Mouse (Mus musculus): Measurements from ENCODE around the gene Acad11. TPM values are rescaled to one million over a fixed set of nuclear protein-coding genes. Genes with fewer than 3 reads are reported as not detected.

Gene Acad11
- polyA plus RNA-seq, 1 experiment: 5.5 TPM

- Histone ChIP-seq H3K4me1 (ENCODE audit: control insufficient read depth, insufficient read depth, insufficient read length) (no peaks in the 10 kb centered on the region), H3K27me3 (ENCODE audit: control insufficient read depth, insufficient read depth, low read length) (no peaks in the 10 kb centered on the region), H3K4me3 (ENCODE audit: extremely low read depth, insufficient read depth, insufficient read length) (no peak overlapping the region), H3K27ac (ENCODE audit: insufficient read depth, low read length) (no peak overlapping the region), H3K36me3 (ENCODE audit: control insufficient read depth, insufficient read depth, low read length) (peaks cover 33% of the 10 kb centered on the region)
- WGBS: 93% methylated on average over 6 of the region's 6 CpGs
- TF ChIP-seq POLR2A (IDR thresholded peaks at IDR 0.05; ENCODE audit: low read depth, low read length) (no peak), CTCF (IDR thresholded peaks at IDR 0.05; ENCODE audit: extremely low read depth, insufficient read depth, insufficient read length, insufficient replicate concordance) (no peak)
- DNase-seq (ENCODE audit: low read depth in 1 of 2, low spot score in 2 of 2): no peak
These were observed 12.1 kb upstream of the Acad11 start for GRCm38 (mm10) chr9:104051028-104051427.

DNA sequence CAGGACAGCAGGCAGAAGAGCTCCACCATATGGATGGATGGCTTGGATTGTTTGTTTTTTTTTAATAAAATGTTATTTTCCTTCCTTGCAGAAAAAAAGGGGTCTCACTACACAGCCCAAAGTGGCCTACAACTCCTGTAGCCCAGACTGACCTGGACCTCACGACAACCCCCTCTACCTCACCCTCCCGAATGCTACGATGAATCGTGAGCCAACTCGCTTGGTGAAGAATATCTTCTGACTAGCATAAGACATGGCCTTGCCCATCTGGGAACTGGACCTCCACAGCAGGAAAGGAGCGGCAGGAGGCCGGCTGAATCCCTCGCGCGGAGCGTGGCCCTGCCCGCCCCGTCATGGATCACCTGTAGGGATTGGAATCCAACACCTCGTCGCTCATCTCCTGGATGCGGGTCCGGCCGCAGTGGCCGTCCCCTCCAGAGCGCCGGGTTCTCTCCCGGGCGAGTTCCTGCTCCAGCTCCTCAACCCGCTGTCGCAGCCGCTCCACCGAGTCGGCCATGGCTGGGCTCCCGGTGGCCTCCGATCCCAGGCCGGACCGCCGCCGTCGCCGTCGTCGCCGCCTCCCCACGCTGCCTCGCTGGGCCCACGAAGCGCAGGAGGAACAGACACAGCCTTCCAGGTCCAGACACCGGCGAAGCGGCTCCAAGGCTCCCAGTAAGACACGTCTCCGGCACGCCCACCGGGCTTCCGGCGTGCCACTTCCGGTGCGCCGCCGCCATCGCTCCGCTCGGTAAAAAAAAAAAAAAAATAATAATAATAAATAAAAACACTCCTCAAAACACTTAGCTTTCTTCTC is 540 bp upstream of the Acad11 start, which contains the start of gene Uba5:
TSS of gene Uba5 (minus strand) at position 705 of the 814 bp plus-strand sequence.
- Histone ChIP-seq H3K4me1 (ENCODE audit: control insufficient read depth, insufficient read depth, insufficient read length) (no peaks in the 10 kb centered on the region), H3K27ac (ENCODE audit: insufficient read depth, low read length) (peak within 1 kb of the TSS; percentile 46), H3K36me3 (ENCODE audit: control insufficient read depth, insufficient read depth, low read length) (peaks cover 5% of the 10 kb centered on the region), H3K27me3 (ENCODE audit: control insufficient read depth, insufficient read depth, low read length) (no peaks in the 10 kb centered on the region), H3K4me3 (ENCODE audit: extremely low read depth, insufficient read depth, insufficient read length) (peak within 1 kb of the TSS; percentile 97)
- peak in 1 of 2 experiments; percentile 54 for DNase-seq (ENCODE audit: low read depth in 1 of 2, low spot score in 2 of 2)
- TF ChIP-seq POLR2A (IDR thresholded peaks at IDR 0.05; ENCODE audit: low read depth, low read length) (peak; percentile 28; the same call in 1 of the 2 replicates), CTCF (IDR thresholded peaks at IDR 0.05; ENCODE audit: extremely low read depth, insufficient read depth, insufficient read length, insufficient replicate concordance) (no peak)
- WGBS: under 1% methylated on average over 56 of the region's 59 CpGs

DNA sequence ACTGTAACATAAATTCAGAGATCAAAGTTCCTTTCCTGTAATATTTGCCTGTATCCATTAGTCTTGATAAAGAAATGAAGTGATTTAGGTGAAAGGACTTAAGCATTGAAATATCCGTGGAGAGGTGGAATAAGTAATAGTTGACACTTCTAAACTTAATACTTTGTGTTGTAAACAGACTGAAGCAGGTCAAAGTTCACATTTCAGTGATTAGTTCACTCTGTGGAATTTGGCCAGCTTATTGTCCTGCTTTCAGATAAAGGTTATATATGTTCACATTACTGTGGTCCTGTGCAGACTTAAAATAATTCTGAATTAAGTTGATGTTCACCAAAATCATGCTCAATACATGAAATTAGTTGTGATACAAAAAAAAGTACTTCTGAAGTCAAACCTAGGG is 1.4 kb downstream of the Acad11 start:
- Histone ChIP-seq H3K27me3 (ENCODE audit: control insufficient read depth, insufficient read depth, low read length) (no peaks in the 10 kb centered on the region), H3K4me3 (ENCODE audit: extremely low read depth, insufficient read depth, insufficient read length) (no peak overlapping the region), H3K27ac (ENCODE audit: insufficient read depth, low read length) (no peak overlapping the region), H3K4me1 (ENCODE audit: control insufficient read depth, insufficient read depth, insufficient read length) (no peaks in the 10 kb centered on the region), H3K36me3 (ENCODE audit: control insufficient read depth, insufficient read depth, low read length) (peaks cover 1% of the 10 kb centered on the region)
- 41% methylated on average over 1 of the region's 1 CpGs for WGBS
- DNase-seq (ENCODE audit: low read depth in 1 of 2, low spot score in 2 of 2): no peak
- TF ChIP-seq POLR2A (IDR thresholded peaks at IDR 0.05; ENCODE audit: low read depth, low read length): no peak
- no peak for TF ChIP-seq CTCF (IDR thresholded peaks at IDR 0.05; ENCODE audit: extremely low read depth, insufficient read depth, insufficient read length, insufficient replicate concordance)

- no peaks in the 10 kb centered on the region for H3K4me1 ChIP-seq (ENCODE audit: control insufficient read depth, insufficient read depth, insufficient read length)
- H3K36me3 ChIP-seq (ENCODE audit: control insufficient read depth, insufficient read depth, low read length): no peaks in the 10 kb centered on the region; the same call in 1 of the 2 replicates
- no peak for DNase-seq (ENCODE audit: low read depth in 1 of 2, low spot score in 2 of 2)
- H3K4me3 ChIP-seq (ENCODE audit: extremely low read depth, insufficient read depth, insufficient read length): no peak overlapping the region
- 75% methylated on average over 4 of the region's 4 CpGs for WGBS
- no peak overlapping the region for H3K27ac ChIP-seq (ENCODE audit: insufficient read depth, low read length)
- H3K27me3 ChIP-seq (ENCODE audit: control insufficient read depth, insufficient read depth, low read length): no peaks in the 10 kb centered on the region
- TF ChIP-seq CTCF (IDR thresholded peaks at IDR 0.05; ENCODE audit: extremely low read depth, insufficient read depth, insufficient read length, insufficient replicate concordance) (no peak), POLR2A (IDR thresholded peaks at IDR 0.05; ENCODE audit: low read depth, low read length) (no peak)
These were observed 7.1 kb downstream of the Acad11 start for GRCm38 (mm10) chr9:104070241-104070640.

DNA sequence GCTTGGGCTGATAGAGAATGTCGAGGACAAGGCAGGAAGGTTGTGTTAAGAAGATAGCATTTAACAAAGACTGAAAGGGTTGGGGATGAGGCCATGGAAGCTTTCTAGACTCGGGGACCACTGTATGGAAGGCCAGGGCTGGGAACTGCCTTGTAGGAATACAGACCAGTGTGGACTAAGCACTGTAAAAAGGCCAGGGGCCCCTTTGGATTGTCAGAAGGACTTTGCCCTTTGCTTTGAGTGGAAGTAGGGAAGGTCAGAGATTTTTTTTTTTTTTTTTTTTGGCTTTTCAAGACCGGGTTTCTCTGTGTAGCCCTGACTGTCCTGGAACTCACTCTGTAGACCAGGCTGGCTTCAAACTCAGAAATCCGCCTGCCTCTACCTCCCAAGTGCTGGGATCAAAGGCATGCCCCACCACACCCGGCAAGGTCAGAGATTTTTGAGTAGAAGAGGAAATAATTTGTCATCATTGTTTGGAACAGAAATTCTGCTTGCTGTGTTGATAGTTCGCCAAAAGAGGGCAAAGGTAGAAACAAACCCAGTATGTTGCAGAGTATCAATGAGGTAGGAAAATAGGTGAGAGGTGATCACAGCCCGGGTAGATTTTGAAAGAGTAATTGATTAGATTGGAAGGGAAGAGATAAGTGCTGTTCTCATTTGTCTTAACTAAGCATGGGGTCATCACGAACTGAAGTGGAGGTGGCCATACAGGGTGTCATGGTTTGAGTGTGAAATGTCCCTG is 7.9 kb downstream of the Acad11 start:
- no peaks in the 10 kb centered on the region; the same call in 1 of the 2 replicates for H3K36me3 ChIP-seq (ENCODE audit: control insufficient read depth, insufficient read depth, low read length)
- H3K27ac ChIP-seq (ENCODE audit: insufficient read depth, low read length): no peak overlapping the region
- H3K27me3 ChIP-seq (ENCODE audit: control insufficient read depth, insufficient read depth, low read length): no peaks in the 10 kb centered on the region
- H3K4me3 ChIP-seq (ENCODE audit: extremely low read depth, insufficient read depth, insufficient read length): no peak overlapping the region
- TF ChIP-seq POLR2A (IDR thresholded peaks at IDR 0.05; ENCODE audit: low read depth, low read length) (no peak), CTCF (IDR thresholded peaks at IDR 0.05; ENCODE audit: extremely low read depth, insufficient read depth, insufficient read length, insufficient replicate concordance) (no peak)
- H3K4me1 ChIP-seq (ENCODE audit: control insufficient read depth, insufficient read depth, insufficient read length): no peaks in the 10 kb centered on the region
- WGBS: 78% methylated on average over 8 of the region's 8 CpGs
- DNase-seq (ENCODE audit: low read depth in 1 of 2, low spot score in 2 of 2): no peak

GRCm38 (mm10) chr9:104075808-104076207 is 12.6 kb downstream of the Acad11 start:
- no peak for DNase-seq (ENCODE audit: low read depth in 1 of 2, low spot score in 2 of 2)
- no peak overlapping the region for H3K4me3 ChIP-seq (ENCODE audit: extremely low read depth, insufficient read depth, insufficient read length)
- no peak overlapping the region for H3K27ac ChIP-seq (ENCODE audit: insufficient read depth, low read length)
- H3K27me3 ChIP-seq (ENCODE audit: control insufficient read depth, insufficient read depth, low read length): no peaks in the 10 kb centered on the region
- WGBS: 86% methylated on average over 2 of the region's 2 CpGs
- TF ChIP-seq POLR2A (IDR thresholded peaks at IDR 0.05; ENCODE audit: low read depth, low read length) (no peak), CTCF (IDR thresholded peaks at IDR 0.05; ENCODE audit: extremely low read depth, insufficient read depth, insufficient read length, insufficient replicate concordance) (no peak)
- H3K36me3 ChIP-seq (ENCODE audit: control insufficient read depth, insufficient read depth, low read length): no peaks in the 10 kb centered on the region; the same call in 1 of the 2 replicates
- no peaks in the 10 kb centered on the region for H3K4me1 ChIP-seq (ENCODE audit: control insufficient read depth, insufficient read depth, insufficient read length)
